Mouse (Mus musculus): Measurements from ENCODE around the gene Igfbp4. TPM values are rescaled to one million over a fixed set of nuclear protein-coding genes. Genes with fewer than 3 reads are reported as not detected.

The Igfbp4 gene
- total and polyA plus RNA-seq, 3 experiments, result 0.16 to 0.21 TPM; not detected in 1

DNA sequence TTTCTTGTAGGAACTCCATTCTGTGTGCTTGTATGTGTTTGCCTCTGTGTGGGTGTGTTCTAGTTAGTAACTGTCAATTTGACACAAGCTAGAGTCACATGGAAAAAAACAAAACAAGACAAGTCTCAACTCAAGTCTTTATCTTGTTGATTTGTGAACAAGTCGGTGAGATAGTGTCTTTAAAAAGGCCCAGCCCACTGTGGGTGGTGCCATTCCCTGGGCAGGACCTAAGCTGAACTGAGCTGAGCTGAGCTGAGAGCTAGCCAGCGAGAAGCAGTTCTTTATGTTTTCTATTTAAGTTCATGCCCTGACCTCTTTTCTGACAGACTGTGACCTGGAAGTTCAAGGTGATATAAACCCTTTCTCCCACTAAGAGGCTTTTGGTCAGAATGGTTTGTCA, 50.6 kb downstream of the Igfbp4 start:
- DNase-seq (ENCODE audit: extremely low read depth), result no peak
- no peak for TF ChIP-seq KAT2A (IDR thresholded peaks at IDR 0.05; ENCODE audit: insufficient replicate concordance, low read length)
- TF ChIP-seq NELFE (IDR thresholded peaks at IDR 0.05; ENCODE audit: low read depth, low read length), result no peak
- TF ChIP-seq CTCF (conservative IDR thresholded peaks at IDR 0.05 in 1 of 2, IDR thresholded peaks at IDR 0.05 in 1 of 2; ENCODE audit: low read depth in 2 of 2, low read length in 2 of 2), result no peak
- TF ChIP-seq PAX5 (IDR thresholded peaks at IDR 0.05; ENCODE audit: low read length), result no peak
- TF ChIP-seq RAD21 (IDR thresholded peaks at IDR 0.05; ENCODE audit: low read depth, low read length), result no peak
- no peak for TF ChIP-seq MAX (IDR thresholded peaks at IDR 0.05; ENCODE audit: low read length)
- no peak for TF ChIP-seq ELF1 (IDR thresholded peaks at IDR 0.05; ENCODE audit: low read depth, low read length)
- TF ChIP-seq CHD1 (IDR thresholded peaks at IDR 0.05; ENCODE audit: low read depth, low read length), result no peak
- no peak for TF ChIP-seq NRF1 (IDR thresholded peaks at IDR 0.05; ENCODE audit: low read depth, low read length)
- no peak for TF ChIP-seq MYC (IDR thresholded peaks at IDR 0.05; ENCODE audit: low read depth, low read length)
- TF ChIP-seq JUN (IDR thresholded peaks at IDR 0.05; ENCODE audit: insufficient read depth, low read depth, low read length), result no peak
- no peak for TF ChIP-seq POLR2A (IDR thresholded peaks at IDR 0.05; ENCODE audit: low read depth, low read length)
- TF ChIP-seq MAZ (IDR thresholded peaks at IDR 0.05; ENCODE audit: low read depth, low read length), result no peak
- TF ChIP-seq EP300 (IDR thresholded peaks at IDR 0.05; ENCODE audit: low read length), result no peak
- no peak for TF ChIP-seq UBTF (IDR thresholded peaks at IDR 0.05; ENCODE audit: low read depth, low read length)
- no peak for TF ChIP-seq MEF2A (IDR thresholded peaks at IDR 0.05; ENCODE audit: borderline replicate concordance, low read depth, low read length)
- no peak for TF ChIP-seq IRF4 (IDR thresholded peaks at IDR 0.05; ENCODE audit: low read depth, low read length)
- no peak for TF ChIP-seq USF1 (IDR thresholded peaks at IDR 0.05; ENCODE audit: low read depth, low read length)
- TF ChIP-seq MXI1 (IDR thresholded peaks at IDR 0.05; ENCODE audit: low read depth, low read length), result no peak
- no peak for TF ChIP-seq CHD2 (IDR thresholded peaks at IDR 0.05; ENCODE audit: low read length)
- no peaks in the 10 kb centered on the region for H3K36me3 ChIP-seq (replicated peaks in 1 of 2; ENCODE audit: control insufficient read depth in 1 of 2, insufficient read depth in 1 of 2, low read length in 1 of 2)
- no peak overlapping the region for H3K4me2 ChIP-seq (ENCODE audit: insufficient read depth, low read depth, poor library complexity, severe bottlenecking)
- dilution Hi-C loops (cut with MboI; ENCODE audit: extremely low pct_ligation_motif_present, extremely low pct_unique_long_range_greater_than_20kb, low sequenced_read_pairs) (no loop called here), in situ Hi-C loops (cut with MboI; ENCODE audit: low pct_ligation_motif_present, low pct_unique_long_range_greater_than_20kb, low sequenced_read_pairs) (no loop called here)
- no peak overlapping the region for H3K27ac ChIP-seq (ENCODE audit: insufficient read depth, low read depth)
- peaks cover 10 to 18% of the 10 kb centered on the region in 2 experiments for H3K4me1 ChIP-seq (ENCODE audit: control insufficient read depth in 1 of 2, insufficient read depth in 2 of 2)
- peaks cover 8% of the 10 kb centered on the region for H3K9me3 ChIP-seq (replicated peaks; ENCODE audit: low read length)
- H3K27me3 ChIP-seq (replicated peaks), result peaks cover 21% of the 10 kb centered on the region
- no peak overlapping the region for H3K9ac ChIP-seq (ENCODE audit: insufficient read depth, low read depth)
- no peak overlapping the region for H3K4me3 ChIP-seq (replicated peaks in 1 of 3; ENCODE audit: low read depth in 2 of 3, low read length in 2 of 3, poor library complexity in 1 of 3)
- no peaks in the 10 kb centered on the region for H3K79me2 ChIP-seq (replicated peaks; ENCODE audit: control insufficient read depth, extremely low read depth, insufficient read depth, poor library complexity, severe bottlenecking)

DNA sequence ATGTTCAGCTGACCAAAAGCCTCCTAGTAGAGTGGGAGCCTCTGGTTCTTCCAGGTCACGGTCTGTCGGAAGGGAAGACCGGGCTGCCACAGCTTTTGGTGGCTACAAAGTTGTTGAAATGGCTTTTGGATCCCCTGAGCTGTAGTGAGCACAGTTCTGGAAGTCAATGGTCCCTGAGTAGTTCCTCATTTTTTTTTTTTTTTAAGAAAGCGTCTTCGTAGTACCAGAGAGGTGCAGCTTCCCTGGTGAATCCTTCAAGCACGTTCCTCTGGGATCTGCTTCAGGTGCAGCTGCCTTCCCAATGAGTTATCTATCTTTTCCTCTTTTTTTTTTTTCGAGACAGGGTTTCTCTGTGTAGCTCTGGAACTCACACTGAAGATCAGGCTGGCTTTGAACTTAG, 52.7 kb downstream of the Igfbp4 start:
- dilution Hi-C loops (cut with MboI; ENCODE audit: extremely low pct_ligation_motif_present, extremely low pct_unique_long_range_greater_than_20kb, low sequenced_read_pairs), result no loop called here
- no peak overlapping the region for H3K4me2 ChIP-seq (ENCODE audit: insufficient read depth, low read depth, poor library complexity, severe bottlenecking)
- TF ChIP-seq NRF1 (IDR thresholded peaks at IDR 0.05; ENCODE audit: low read depth, low read length), result no peak
- TF ChIP-seq ZNF384 (IDR thresholded peaks at IDR 0.05; ENCODE audit: low read depth, low read length), result peak; percentile 52
- DNase-seq (ENCODE audit: extremely low read depth), result no peak
- peaks cover 16% of the 10 kb centered on the region for H3K27me3 ChIP-seq (replicated peaks)
- no peaks in the 10 kb centered on the region for H3K36me3 ChIP-seq (replicated peaks in 1 of 2; ENCODE audit: control insufficient read depth in 1 of 2, insufficient read depth in 1 of 2, low read length in 1 of 2)
- peaks cover 8% of the 10 kb centered on the region for H3K9me3 ChIP-seq (replicated peaks; ENCODE audit: low read length)
- no peak overlapping the region for H3K27ac ChIP-seq (ENCODE audit: insufficient read depth, low read depth)
- no peaks in the 10 kb centered on the region for H3K79me2 ChIP-seq (replicated peaks; ENCODE audit: control insufficient read depth, extremely low read depth, insufficient read depth, poor library complexity, severe bottlenecking)
- H3K4me3 ChIP-seq (replicated peaks in 1 of 3; ENCODE audit: low read depth in 2 of 3, low read length in 2 of 3, poor library complexity in 1 of 3), result no peak overlapping the region
- peaks cover 4 to 8% of the 10 kb centered on the region in 2 experiments for H3K4me1 ChIP-seq (ENCODE audit: control insufficient read depth in 1 of 2, insufficient read depth in 2 of 2)
- in situ Hi-C loops (cut with MboI; ENCODE audit: low pct_ligation_motif_present, low pct_unique_long_range_greater_than_20kb, low sequenced_read_pairs), result no loop called here
- no peak overlapping the region for H3K9ac ChIP-seq (ENCODE audit: insufficient read depth, low read depth)

All from CH12.LX (cell line).